Mouse (Mus musculus): ENCODE results near the gene Slc30a6.

DNA sequence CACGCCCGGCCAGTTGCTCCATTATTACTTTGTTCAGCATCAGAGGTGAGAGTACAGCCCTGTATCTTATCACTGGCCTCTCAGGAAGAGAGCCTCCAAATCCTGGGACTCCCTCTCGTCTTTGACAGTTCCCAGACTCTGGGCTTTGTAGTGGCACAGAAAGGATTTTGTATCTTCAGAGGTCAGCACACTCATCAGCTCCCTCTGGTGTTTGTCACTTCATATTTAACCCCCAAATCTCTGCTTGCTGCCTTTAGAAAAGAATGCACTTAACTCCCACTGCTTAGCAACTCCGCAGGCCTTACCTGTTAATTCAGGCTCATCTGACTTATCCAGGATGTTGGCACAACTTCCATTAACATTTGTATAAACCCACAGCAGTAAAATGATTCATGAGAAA lies 14.3 kb downstream of the Slc30a6 start:
- TF ChIP-seq TAL1 (IDR thresholded peaks at IDR 0.05; ENCODE audit: low read length) = no peak
- TF ChIP-seq GATA1 (IDR thresholded peaks at IDR 0.05; ENCODE audit: low read length) = no peak

All from erythroblast, embryonic 14.5 days (primary cell).